Mouse (Mus musculus): ENCODE results near the gene Cyp2c67.
"Not testable (repeated sequence)": the region's sequence is repeated elsewhere in the genome, so short reads cannot be mapped to it uniquely, and the experiment has no call there.

The Cyp2c67 gene

DNA sequence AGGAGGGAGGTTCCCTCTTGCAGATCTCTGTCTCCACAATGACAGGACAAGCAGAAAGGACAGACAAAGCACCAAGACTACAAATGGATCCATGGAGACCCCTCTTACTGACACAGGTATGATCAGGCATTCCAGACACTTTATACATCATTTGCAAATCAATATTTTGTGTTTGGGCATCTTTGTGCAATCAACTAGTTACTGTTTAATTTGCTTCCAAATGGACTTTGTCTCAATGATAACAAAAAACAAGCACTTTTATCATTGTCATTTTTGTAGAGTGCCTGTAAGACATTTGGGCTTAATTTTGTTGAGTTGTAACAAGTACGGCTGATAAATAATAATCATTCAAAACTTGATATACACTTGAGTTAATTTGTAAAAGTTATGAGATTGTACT, at the start of gene Cyp2c67:
Gene Cyp2c67 (minus strand): TSS at position 114 of the 400 bp plus-strand sequence.
- DNase-seq = no peak

DNA sequence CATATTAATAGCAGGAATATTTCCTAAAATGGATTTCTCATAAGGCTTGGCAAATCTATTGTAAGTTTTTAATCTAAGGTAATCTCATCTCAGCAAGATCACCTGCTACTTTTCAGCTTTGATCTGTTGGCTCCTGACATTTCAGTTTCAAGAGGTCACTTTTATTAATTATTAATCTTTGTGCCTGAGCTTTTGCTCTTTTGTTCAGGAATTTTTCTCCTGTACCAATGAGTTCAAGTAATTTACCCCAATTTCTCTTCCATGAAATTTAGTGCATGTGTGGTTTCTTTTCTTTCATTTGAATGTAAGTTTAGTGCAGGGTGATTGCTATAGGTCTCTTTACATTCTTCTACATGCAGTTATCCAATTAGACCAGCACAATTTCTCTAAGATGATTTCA, 16.8 kb upstream of the Cyp2c67 start:
- DNase-seq = not testable (repeated sequence)

DNA sequence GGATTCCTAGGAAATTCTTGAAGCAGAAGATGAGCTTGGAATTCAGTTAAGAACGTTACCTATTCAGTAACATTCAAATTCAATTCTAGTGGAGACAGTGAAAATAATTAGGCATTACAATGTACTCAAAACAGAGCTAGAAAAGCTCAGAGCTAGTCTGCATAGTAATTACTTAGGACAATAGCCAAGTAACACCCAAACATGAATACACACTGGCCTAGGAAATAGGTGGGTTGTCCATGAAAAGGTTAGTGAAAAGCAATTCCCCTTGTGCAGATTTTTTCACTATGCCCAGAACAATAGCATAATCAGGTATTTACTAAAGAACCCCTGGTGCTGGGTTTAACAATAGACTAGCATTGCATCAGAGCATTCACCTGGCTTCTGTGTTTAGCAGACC, 3.5 kb upstream of the Cyp2c67 start:
- DNase-seq = no peak

DNA sequence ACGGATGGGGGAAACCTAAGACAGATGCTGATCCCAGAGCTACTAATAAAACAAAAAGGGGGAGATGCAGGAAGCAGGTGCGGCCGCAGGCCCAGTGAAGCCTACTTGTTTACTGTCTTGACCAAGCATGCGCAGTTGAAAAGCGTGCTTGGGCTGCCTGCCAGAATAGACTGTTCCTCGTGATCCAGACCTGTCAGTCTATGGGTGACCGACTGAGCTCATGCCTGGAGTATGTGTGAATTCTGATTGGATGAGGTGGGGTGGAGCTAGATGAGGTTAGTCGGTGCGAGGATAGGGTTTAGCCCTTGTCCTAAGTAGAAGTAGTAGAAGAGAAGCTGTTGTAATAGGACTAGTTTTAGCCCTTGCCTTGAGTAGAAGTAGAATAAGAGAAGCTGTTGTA, 1.3 kb downstream of the Cyp2c67 start:
- no peak for DNase-seq

DNA sequence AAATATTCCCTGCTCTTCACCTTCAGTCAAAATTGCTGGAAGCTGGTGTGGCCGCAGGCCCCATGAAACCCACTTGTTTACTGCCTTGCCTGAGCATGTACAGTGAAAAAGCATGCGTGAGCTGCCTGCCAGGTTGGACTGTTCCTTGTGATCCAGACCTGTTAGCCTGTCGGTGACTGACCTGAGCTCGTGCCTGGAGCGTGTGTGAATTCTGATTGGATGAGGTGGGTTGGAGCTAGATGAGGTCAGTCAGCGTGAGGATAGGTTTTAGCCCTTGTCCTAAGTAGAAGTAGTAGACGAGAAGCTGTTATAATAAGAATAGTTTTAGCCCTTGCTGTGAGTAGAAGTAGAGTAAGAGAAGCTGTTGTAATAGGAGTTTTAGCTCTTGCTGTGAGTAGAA, 4.3 kb downstream of the Cyp2c67 start:
- DNase-seq = not testable (repeated sequence)

All from kidney, postnatal 14 days (tissue).